Mouse (Mus musculus) MEL (cell line): ENCODE measurements around the gene As3mt. TPM values are rescaled to one million over a fixed set of nuclear protein-coding genes. Genes with fewer than 3 reads are reported as not detected.
A peak's percentile ranks its signal among the peaks of the same experiment; 100 is the strongest.

Source experiments
- DNase-seq: peaks from one replicate; pipeline ENCODE4 v3.0.0; 2011; ENCODE audit warnings: low read depth, low spot score
- H3K27ac ChIP-seq: 2 replicates; pipeline ENCODE4 v1.5.1; 2012; ENCODE audit warnings: low read depth, mild to moderate bottlenecking, control low read depth, low read length, moderate library complexity; ENCODE audit not compliant: control insufficient read depth
- H3K27me3 ChIP-seq, 2 experiments: fragments of 150-350 bp in 1 of 2; sonication (generic) in 1 of 2; 2 replicates each; pipeline ENCODE4 v1.6.1; 2012; ENCODE audit warnings: low read length in 2 of 2, mild to moderate bottlenecking in 2 of 2, improper control_type of control experiment in 1 of 2, moderate library complexity in 1 of 2; ENCODE audit not compliant: insufficient read depth in 2 of 2, control insufficient read depth in 1 of 2
- H3K36me3 ChIP-seq, 2 experiments: 2 replicates each; pipeline ENCODE4 v1.6.1; 2012 to 2014; ENCODE audit warnings: low read length in 2 of 2, improper control_type of control experiment in 1 of 2, inconsistent platforms in 1 of 2, mild to moderate bottlenecking in 1 of 2; ENCODE audit not compliant: insufficient read depth in 2 of 2, control insufficient read depth in 1 of 2
- H3K4me1 ChIP-seq, 2 experiments: fragments of 150-350 bp in 1 of 2; sonication (generic) in 1 of 2; 2 replicates each; pipeline ENCODE4 v1.6.1; 2012; ENCODE audit warnings: low read length in 2 of 2, improper control_type of control experiment in 1 of 2, mild to moderate bottlenecking in 1 of 2; ENCODE audit not compliant: insufficient read depth in 2 of 2, control insufficient read depth in 1 of 2
- H3K4me3 ChIP-seq, 2 experiments: fragments of 150-350 bp in 1 of 2; sonication (generic) in 1 of 2; 2 replicates each; pipeline ENCODE4 v1.5.1; 2012; ENCODE audit warnings: low read depth in 2 of 2, low read length in 2 of 2, mild to moderate bottlenecking in 2 of 2, moderate library complexity in 2 of 2, control low read depth in 1 of 2, improper control_type of control experiment in 1 of 2; ENCODE audit not compliant: control insufficient read depth in 1 of 2, insufficient read depth in 1 of 2
- H3K79me2 ChIP-seq: 2 replicates; pipeline ENCODE4 v1.6.1; 2012; ENCODE audit warnings: mild to moderate bottlenecking, low read length, moderate library complexity; ENCODE audit not compliant: control insufficient read depth, poor library complexity, insufficient read depth
- H3K9ac ChIP-seq: 2 replicates; pipeline ENCODE4 v1.6.1; 2012; ENCODE audit warnings: low read depth, mild to moderate bottlenecking, control low read depth, low read length, moderate library complexity; ENCODE audit not compliant: control insufficient read depth, poor library complexity, severe bottlenecking
- H3K9me3 ChIP-seq: fragments of 150-350 bp; sonication (generic); replicated peaks from 2 replicates; pipeline ENCODE4 v1.6.1; 2012; ENCODE audit warnings: mild to moderate bottlenecking, low read length, improper control_type of control experiment, moderate library complexity; ENCODE audit not compliant: insufficient read depth
- BHLHE40 ChIP-seq: IDR thresholded peaks from 2 replicates; pipeline ENCODE4 v1.6.1; 2012; ENCODE audit warnings: low read depth, mild to moderate bottlenecking, inconsistent platforms, low read length, improper control_type of control experiment, borderline replicate concordance
- CHD1 ChIP-seq: IDR thresholded peaks from 2 replicates; pipeline ENCODE4 v1.6.1; 2012; ENCODE audit warnings: low read depth, mild to moderate bottlenecking, inconsistent platforms, low read length, improper control_type of control experiment
- CHD2 ChIP-seq: IDR thresholded peaks from 2 replicates; pipeline ENCODE4 v1.6.1; 2011; ENCODE audit warnings: low read length, improper control_type of control experiment
- E2F4 ChIP-seq: IDR thresholded peaks from 2 replicates; pipeline ENCODE4 v1.6.1; 2011; ENCODE audit warnings: low read depth, low read length, improper control_type of control experiment, borderline replicate concordance
- ELF1 ChIP-seq: IDR thresholded peaks from 2 replicates; pipeline ENCODE4 v1.6.1; 2014; ENCODE audit warnings: low read depth, mild to moderate bottlenecking, inconsistent platforms, low read length, improper control_type of control experiment, moderate library complexity
- ETS1 ChIP-seq: IDR thresholded peaks from 2 replicates; pipeline ENCODE4 v1.6.1; 2012; ENCODE audit warnings: low read depth, mild to moderate bottlenecking, inconsistent platforms, low read length, improper control_type of control experiment, moderate library complexity
- GABPA ChIP-seq: IDR thresholded peaks from 2 replicates; pipeline ENCODE4 v1.6.1; 2012; ENCODE audit warnings: low read depth, mild to moderate bottlenecking, inconsistent platforms, low read length, improper control_type of control experiment, moderate library complexity
- GATA1 ChIP-seq: IDR thresholded peaks from 2 replicates; pipeline ENCODE4 v1.6.1; 2011; ENCODE audit warnings: low read depth, low read length, improper control_type of control experiment
- HCFC1 ChIP-seq: IDR thresholded peaks from 2 replicates; pipeline ENCODE4 v1.6.1; 2012; ENCODE audit warnings: low read depth, mild to moderate bottlenecking, inconsistent platforms, low read length, improper control_type of control experiment, moderate library complexity
- JUND ChIP-seq: IDR thresholded peaks from 2 replicates; pipeline ENCODE4 v1.6.1; 2011; ENCODE audit warnings: low read depth, mild to moderate bottlenecking, improper control_type of control experiment, low read length
- KAT2A ChIP-seq: conservative IDR thresholded peaks from 2 replicates; pipeline ENCODE4 v1.6.1; 2012; ENCODE audit warnings: low read depth, low read length, improper control_type of control experiment, inconsistent platforms
- MAFK ChIP-seq: IDR thresholded peaks from 2 replicates; pipeline ENCODE4 v1.6.1; 2011; ENCODE audit warnings: low read depth, mild to moderate bottlenecking, low read length, improper control_type of control experiment, borderline replicate concordance
- MAX ChIP-seq: IDR thresholded peaks from 2 replicates; pipeline ENCODE4 v1.6.1; 2011; ENCODE audit warnings: low read length, improper control_type of control experiment
- MEF2A ChIP-seq: IDR thresholded peaks from 2 replicates; pipeline ENCODE4 v1.6.1; 2014; ENCODE audit warnings: low read depth, mild to moderate bottlenecking, inconsistent platforms, low read length, improper control_type of control experiment; ENCODE audit not compliant: poor library complexity, insufficient replicate concordance, severe bottlenecking; ENCODE audit errors: extremely low read depth
- MYB ChIP-seq: IDR thresholded peaks from 2 replicates; pipeline ENCODE4 v1.6.1; 2011; ENCODE audit warnings: mild to moderate bottlenecking, low read depth, low read length, improper control_type of control experiment
- NELFE ChIP-seq: IDR thresholded peaks from 2 replicates; pipeline ENCODE4 v1.6.1; 2011; ENCODE audit warnings: low read depth, low read length, improper control_type of control experiment
- POLR2A ChIP-seq, 2 experiments: IDR thresholded peaks; 2 replicates each; pipeline ENCODE4 v1.6.1; 2011 to 2012; ENCODE audit warnings: low read length in 2 of 2, mild to moderate bottlenecking in 2 of 2, control low read depth in 1 of 2, improper control_type of control experiment in 1 of 2, low read depth in 1 of 2, moderate library complexity in 1 of 2; ENCODE audit not compliant: control insufficient read depth in 1 of 2, insufficient read depth in 1 of 2, poor library complexity in 1 of 2
- RAD21 ChIP-seq: IDR thresholded peaks from 2 replicates; pipeline ENCODE4 v1.6.1; 2011; ENCODE audit warnings: mild to moderate bottlenecking, low read depth, low read length, improper control_type of control experiment
- RCOR1 ChIP-seq: IDR thresholded peaks from 2 replicates; pipeline ENCODE4 v1.6.1; 2012; ENCODE audit warnings: low read depth, mild to moderate bottlenecking, inconsistent platforms, low read length, improper control_type of control experiment
- TAL1 ChIP-seq: IDR thresholded peaks from 2 replicates; pipeline ENCODE4 v1.6.1; 2012; ENCODE audit warnings: mild to moderate bottlenecking, inconsistent platforms, low read length, moderate library complexity, mixed read lengths
- TBP ChIP-seq: IDR thresholded peaks from 2 replicates; pipeline ENCODE4 v1.8.0; 2011; ENCODE audit warnings: low read depth, low read length, improper control_type of control experiment
- TCF12 ChIP-seq: IDR thresholded peaks from 2 replicates; pipeline ENCODE4 v1.6.1; 2014; ENCODE audit warnings: low read depth, mild to moderate bottlenecking, inconsistent platforms, low read length, improper control_type of control experiment, moderate library complexity
- UBTF ChIP-seq: IDR thresholded peaks from 2 replicates; pipeline ENCODE4 v1.6.1; 2012; ENCODE audit warnings: low read depth, mild to moderate bottlenecking, inconsistent platforms, low read length, improper control_type of control experiment, moderate library complexity, borderline replicate concordance; ENCODE audit not compliant: insufficient read depth
- ZKSCAN1 ChIP-seq: IDR thresholded peaks from 2 replicates; pipeline ENCODE4 v1.6.1; 2012; ENCODE audit warnings: low read depth, mild to moderate bottlenecking, inconsistent platforms, low read length, improper control_type of control experiment, moderate library complexity
- ZMIZ1 ChIP-seq: IDR thresholded peaks from 2 replicates; pipeline ENCODE4 v1.6.1; 2012; ENCODE audit warnings: low read depth, mild to moderate bottlenecking, inconsistent platforms, low read length, improper control_type of control experiment, moderate library complexity
- polyA plus RNA-seq, 2 experiments: library from polyadenylated mRNA; stranded (reverse) in 1 of 2; unstranded in 1 of 2; fragments of >175 nt in 1 of 2; fragments of >200 nt in 1 of 2; gene quantifications; 2 replicates each; pipeline versions ENCODE4 v1.2.1 to v1.2.4; 2012; ENCODE audit warnings: low replicate concordance in 2 of 2, low read depth in 1 of 2; ENCODE audit not compliant: insufficient read length in 2 of 2, insufficient read depth in 1 of 2, missing spikeins in 1 of 2
- total RNA-seq: library from RNA; depleted of rRNA; stranded (reverse); fragments of 300-350 nt; gene quantifications from 2 replicates; pipeline ENCODE4 v1.2.3, GENCODE M21; 2012

Gene As3mt
- total and polyA plus RNA-seq, 3 experiments: 17.0 to 52.2 TPM; not detected in 1

DNA sequence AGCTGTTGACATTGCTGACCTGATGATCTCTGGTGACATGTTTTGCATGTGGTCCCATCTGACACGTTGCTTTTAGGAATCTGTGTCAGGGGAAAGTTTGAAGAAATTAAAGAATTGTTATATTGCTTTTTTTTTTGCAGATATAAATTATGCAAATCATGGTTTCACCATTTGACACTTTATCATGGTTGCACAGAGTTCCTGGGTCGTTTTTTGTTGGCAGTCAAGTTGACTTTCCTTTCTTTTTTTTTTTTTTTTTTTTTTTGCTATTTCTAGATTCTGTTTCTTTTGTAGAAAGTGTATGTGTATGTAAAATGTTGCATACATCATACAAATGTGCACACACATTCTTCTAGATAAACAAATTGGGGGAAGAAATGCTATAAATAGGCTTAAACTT lies 16.2 kb upstream of the As3mt start (continued):
- peak; percentile 63 for TF ChIP-seq TAL1
- TF ChIP-seq ZKSCAN1: peak; percentile 68; the same call in 1 of the 2 replicates
- no peak for TF ChIP-seq CHD1
- TF ChIP-seq MEF2A: 0 out of 2 replicates have a peak, but pooled peaks have one; percentile 51
- TF ChIP-seq KAT2A: no peak
- peak; percentile 91 for TF ChIP-seq TCF12
- peak; percentile 56; the same call in 1 of the 2 replicates for TF ChIP-seq MAFK
- TF ChIP-seq MAX: no peak
- no peak for TF ChIP-seq JUND
- TF ChIP-seq, all 39 proteins: peak for 14

DNA sequence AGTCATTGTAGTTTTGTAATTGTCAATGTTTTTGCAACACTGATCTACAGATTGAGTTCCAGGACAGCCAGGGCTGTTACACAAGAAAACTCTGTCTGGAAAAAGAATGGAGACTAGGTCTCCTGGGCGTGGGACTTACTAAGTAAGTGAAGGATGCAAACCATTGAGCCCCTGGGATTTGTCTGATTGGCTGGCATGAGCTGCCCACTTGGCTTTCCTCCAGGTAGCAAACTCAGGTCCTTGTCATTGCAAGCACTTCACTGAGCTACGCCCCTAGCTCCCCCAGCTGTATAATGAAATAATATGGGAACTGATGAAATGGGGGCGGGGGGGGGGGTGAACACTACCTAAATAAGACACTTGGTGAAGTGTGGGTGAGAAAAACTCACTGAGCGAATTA lies 14.1 kb upstream of the As3mt start:
- Histone ChIP-seq H3K36me3 (peaks cover 0 to 30% of the 10 kb centered on the region in 2 experiments; a peak in 2 of 4 replicates), H3K9me3 (no peaks in the 10 kb centered on the region), H3K27ac (no peak overlapping the region), H3K27me3 (no peaks in the 10 kb centered on the region), H3K79me2 (peaks cover 5% of the 10 kb centered on the region), H3K4me1 (peaks cover 9 to 42% of the 10 kb centered on the region in 2 experiments), H3K9ac (no peak overlapping the region), H3K4me3 (no peak overlapping the region)
- DNase-seq: peak; percentile 71
- TF ChIP-seq RCOR1 (no peak), NELFE (no peak), MYB (no peak), POLR2A (IDR thresholded peaks at IDR 0.05; ENCODE audit: control insufficient read depth in 1 of 2, insufficient read depth in 1 of 2, low read depth in 1 of 2, low read length in 2 of 2, poor library complexity in 1 of 2) (no peak), MEF2A (no peak), ETS1 (no peak), GABPA (no peak), RAD21 (no peak), CHD1 (no peak), CHD2 (no peak), TAL1 (no peak), ZMIZ1 (no peak), TBP (no peak), E2F4 (no peak), BHLHE40 (no peak), UBTF (no peak), MAX (no peak), HCFC1 (no peak), ELF1 (no peak), GATA1 (no peak)
